Mouse (Mus musculus): ENCODE results near the gene Cacnb1. TPM values are rescaled to one million over a fixed set of nuclear protein-coding genes. Genes with fewer than 3 reads are reported as not detected.

Gene Cacnb1
- total and polyA plus RNA-seq, 3 experiments = 2.3 to 4.4 TPM; not detected in 1

DNA sequence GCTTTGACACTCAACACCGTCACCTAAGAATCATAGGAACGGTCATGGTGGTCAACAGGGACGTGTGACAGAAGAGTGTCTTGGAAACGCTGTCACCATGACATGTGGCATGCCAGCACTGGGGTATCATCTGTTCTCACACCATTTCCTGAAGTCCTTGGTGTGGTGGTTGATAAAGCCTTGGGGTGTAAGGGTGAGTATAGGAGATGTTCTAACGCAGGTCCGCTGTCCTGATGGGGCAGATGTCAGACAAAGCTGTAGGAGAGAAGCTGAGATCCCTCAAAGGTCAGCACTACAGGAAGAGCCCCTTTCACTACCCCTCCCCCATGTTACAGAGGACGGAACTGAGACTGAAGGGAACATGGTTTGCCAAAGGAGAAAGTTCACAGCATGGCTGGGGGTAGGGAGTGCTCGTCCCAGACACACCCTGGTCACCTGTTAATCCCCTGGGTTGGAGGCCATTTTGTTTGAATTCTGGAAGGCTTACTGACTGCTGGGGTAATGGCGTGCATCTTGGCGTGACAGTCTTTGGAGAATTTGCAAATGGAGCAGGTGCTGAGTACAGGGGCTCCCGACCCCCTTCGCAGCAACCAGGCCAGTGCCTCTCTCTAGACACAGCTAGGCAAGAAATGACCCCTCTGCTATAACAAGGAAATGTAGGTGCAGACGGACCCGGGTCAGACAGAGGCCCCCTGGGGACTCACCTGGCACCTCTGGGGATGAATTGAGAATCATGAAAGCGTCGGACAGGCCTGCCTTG, 69.5 kb downstream of the Cacnb1 start (continued):
- TF ChIP-seq POLR2AphosphoS5 (IDR thresholded peaks at IDR 0.05; ENCODE audit: borderline replicate concordance, low read depth, low read length) = no peak
- TF ChIP-seq ZKSCAN1 (IDR thresholded peaks at IDR 0.05; ENCODE audit: low read depth, low read length) = no peak
- no peak for TF ChIP-seq USF2 (IDR thresholded peaks at IDR 0.05; ENCODE audit: borderline replicate concordance in 1 of 2, insufficient read depth in 1 of 2, low read depth in 1 of 2, low read length in 2 of 2)
- 0 out of 2 replicates have a peak, but pooled peaks have one; percentile 26 for TF ChIP-seq ELF1 (IDR thresholded peaks at IDR 0.05; ENCODE audit: low read depth, low read length)

GRCm38 (mm10) chr11:97952367-97953006, 70.3 kb downstream of the Cacnb1 start:
- DNase-seq (ENCODE audit: low read depth, low spot score) = peak; percentile 68
- Histone ChIP-seq H3K27me3 (ENCODE audit: control insufficient read depth in 1 of 2, insufficient read depth in 2 of 2, low read length in 2 of 2) (no peaks in the 10 kb centered on the region), H3K27ac (ENCODE audit: control insufficient read depth, low read depth, low read length) (peak overlapping the region; percentile 96), H3K9me3 (replicated peaks; ENCODE audit: insufficient read depth, low read length) (no peaks in the 10 kb centered on the region), H3K9ac (ENCODE audit: control insufficient read depth, low read depth, low read length, poor library complexity, severe bottlenecking) (peak overlapping the region; percentile 82), H3K4me1 (ENCODE audit: control insufficient read depth in 1 of 2, insufficient read depth in 2 of 2, low read length in 2 of 2) (peaks cover 22 to 64% of the 10 kb centered on the region in 2 experiments), H3K36me3 (ENCODE audit: control insufficient read depth in 1 of 2, insufficient read depth in 2 of 2, low read length in 2 of 2) (peaks cover 0 to 49% of the 10 kb centered on the region in 2 experiments; a peak in 2 of 4 replicates), H3K79me2 (ENCODE audit: control insufficient read depth, insufficient read depth, low read length, poor library complexity) (peaks cover 27% of the 10 kb centered on the region), H3K4me3 (ENCODE audit: control insufficient read depth in 1 of 2, insufficient read depth in 1 of 2, low read depth in 2 of 2, low read length in 2 of 2) (peak overlapping the region in 1 of 2 experiments; percentile 73; a peak in 1 of 4 replicates)
- TF ChIP-seq HCFC1 (IDR thresholded peaks at IDR 0.05; ENCODE audit: low read depth, low read length) (0 out of 2 replicates have a peak, but pooled peaks have one; percentile 10), JUND (IDR thresholded peaks at IDR 0.05; ENCODE audit: low read depth, low read length) (peak; percentile 96), TBP (IDR thresholded peaks at IDR 0.05; ENCODE audit: low read depth, low read length) (peak; percentile 98), MAX (IDR thresholded peaks at IDR 0.05; ENCODE audit: low read length) (peak; percentile 7; the same call in 1 of the 2 replicates), POLR2AphosphoS2 (IDR thresholded peaks at IDR 0.05; ENCODE audit: low read length) (no peak), TCF12 (IDR thresholded peaks at IDR 0.05; ENCODE audit: low read depth, low read length) (no peak)

Other genes starting within 250 kb of the Cacnb1 start
- 0.69 TPM in 2 replicates for gene 1700001P01Rik, start 247.1 kb downstream of the Cacnb1 start, total RNA-seq (2012; rRNA removed)
- gene 1700001P01Rik, start 247.1 kb downstream of the Cacnb1 start, polyA plus RNA-seq (2012; ENCODE audit: insufficient read depth in 1 of 2, insufficient read length in 2 of 2, low read depth in 1 of 2, low replicate concordance in 2 of 2, missing spikeins in 1 of 2) = under 1 TPM in 1 of 2 experiments, not detected in 1; 0.43 TPM
- 1,922 and 2,072 TPM in 2 replicates for gene Rpl23, start 240.6 kb downstream of the Cacnb1 start, total RNA-seq (2012; rRNA removed)
- 100 to 1,000 TPM in 1 of 2 experiments, not detected in 1; 921 TPM for gene Rpl23, start 240.6 kb downstream of the Cacnb1 start, polyA plus RNA-seq (2012; ENCODE audit: insufficient read depth in 1 of 2, insufficient read length in 2 of 2, low read depth in 1 of 2, low replicate concordance in 2 of 2, missing spikeins in 1 of 2)
- 13.3 and 15.2 TPM in 2 replicates for gene Lasp1, start 224.0 kb downstream of the Cacnb1 start, total RNA-seq (2012; rRNA removed)
- 10 to 100 TPM in 1 of 2 experiments, not detected in 1; 38.7 TPM for gene Lasp1, start 224.0 kb downstream of the Cacnb1 start, polyA plus RNA-seq (2012; ENCODE audit: insufficient read depth in 1 of 2, insufficient read length in 2 of 2, low read depth in 1 of 2, low replicate concordance in 2 of 2, missing spikeins in 1 of 2)
- gene B230217C12Rik, start 182.3 kb downstream of the Cacnb1 start, total RNA-seq (2012; rRNA removed) = 0.29 TPM in 1 of 2 replicates, not detected in the other
- gene B230217C12Rik, start 182.3 kb downstream of the Cacnb1 start, polyA plus RNA-seq (2012; ENCODE audit: insufficient read depth in 1 of 2, insufficient read length in 2 of 2, low read depth in 1 of 2, low replicate concordance in 2 of 2, missing spikeins in 1 of 2) = under 1 TPM in 1 of 2 experiments, not detected in 1; 0.81 TPM
- gene Fbxo47, start 138.9 kb downstream of the Cacnb1 start, total RNA-seq (2012; rRNA removed) = 0.73 and 1.4 TPM in 2 replicates
- gene Fbxo47, start 138.9 kb downstream of the Cacnb1 start, polyA plus RNA-seq (2012; ENCODE audit: insufficient read depth in 1 of 2, insufficient read length in 2 of 2, low read depth in 1 of 2, low replicate concordance in 2 of 2, missing spikeins in 1 of 2) = 1 to 10 TPM in 1 of 2 experiments, not detected in 1; 1.2 TPM
- gene Plxdc1, start 36.6 kb downstream of the Cacnb1 start, total RNA-seq (2012; rRNA removed) = 13.1 and 15.1 TPM in 2 replicates
- 10 to 100 TPM in 1 of 2 experiments, not detected in 1; 24.5 TPM for gene Plxdc1, start 36.6 kb downstream of the Cacnb1 start, polyA plus RNA-seq (2012; ENCODE audit: insufficient read depth in 1 of 2, insufficient read length in 2 of 2, low read depth in 1 of 2, low replicate concordance in 2 of 2, missing spikeins in 1 of 2)
- gene Arl5c, start 26.9 kb downstream of the Cacnb1 start, total RNA-seq (2012; rRNA removed) = 1.2 and 1.3 TPM in 2 replicates
- 10 to 100 TPM in 1 of 2 experiments, not detected in 1; 10.4 TPM for gene Arl5c, start 26.9 kb downstream of the Cacnb1 start, polyA plus RNA-seq (2012; ENCODE audit: insufficient read depth in 1 of 2, insufficient read length in 2 of 2, low read depth in 1 of 2, low replicate concordance in 2 of 2, missing spikeins in 1 of 2)
- 4,634 and 4,715 TPM in 2 replicates for gene Rpl19, start 3.7 kb upstream of the Cacnb1 start, total RNA-seq (2012; rRNA removed)
- 1,000 to 10,000 TPM in 1 of 2 experiments, 100 to 1,000 TPM in 1; 210 to 2,650 TPM for gene Rpl19, start 3.7 kb upstream of the Cacnb1 start, polyA plus RNA-seq (2012; ENCODE audit: insufficient read depth in 1 of 2, insufficient read length in 2 of 2, low read depth in 1 of 2, low replicate concordance in 2 of 2, missing spikeins in 1 of 2)
- not detected in 2 replicates for gene Stac2, start 30.4 kb upstream of the Cacnb1 start, total RNA-seq (2012; rRNA removed)
- gene Stac2, start 30.4 kb upstream of the Cacnb1 start, polyA plus RNA-seq (2012; ENCODE audit: insufficient read depth in 1 of 2, insufficient read length in 2 of 2, low read depth in 1 of 2, low replicate concordance in 2 of 2, missing spikeins in 1 of 2) = under 1 TPM in 1 of 2 experiments, not detected in 1; 0.04 TPM
- gene Fbxl20, start 127.4 kb upstream of the Cacnb1 start, total RNA-seq (2012; rRNA removed) = 4.4 and 6.0 TPM in 2 replicates
- 1 to 10 TPM in 1 of 2 experiments, not detected in 1; 10.0 TPM for gene Fbxl20, start 127.4 kb upstream of the Cacnb1 start, polyA plus RNA-seq (2012; ENCODE audit: insufficient read depth in 1 of 2, insufficient read length in 2 of 2, low read depth in 1 of 2, low replicate concordance in 2 of 2, missing spikeins in 1 of 2)
- 39.9 and 43.6 TPM in 2 replicates for gene Med1, start 170.3 kb upstream of the Cacnb1 start, total RNA-seq (2012; rRNA removed)
- gene Med1, start 170.3 kb upstream of the Cacnb1 start, polyA plus RNA-seq (2012; ENCODE audit: insufficient read depth in 1 of 2, insufficient read length in 2 of 2, low read depth in 1 of 2, low replicate concordance in 2 of 2, missing spikeins in 1 of 2) = 100 to 1,000 TPM in 1 of 2 experiments, 10 to 100 TPM in 1; 58.6 to 122 TPM
- gene Cdk12, start 180.0 kb upstream of the Cacnb1 start, total RNA-seq (2012; rRNA removed) = 34.3 and 35.2 TPM in 2 replicates
- gene Cdk12, start 180.0 kb upstream of the Cacnb1 start, polyA plus RNA-seq (2012; ENCODE audit: insufficient read depth in 1 of 2, insufficient read length in 2 of 2, low read depth in 1 of 2, low replicate concordance in 2 of 2, missing spikeins in 1 of 2) = 10 to 100 TPM; 34.6 to 45.5 TPM

Data from MEL (cell line).